Mouse (Mus musculus): Measurements from ENCODE around the gene Sost. TPM values are rescaled to one million over a fixed set of nuclear protein-coding genes. Genes with fewer than 3 reads are reported as not detected.

The Sost gene
- polyA plus RNA-seq, 1 experiment: not detected

DNA sequence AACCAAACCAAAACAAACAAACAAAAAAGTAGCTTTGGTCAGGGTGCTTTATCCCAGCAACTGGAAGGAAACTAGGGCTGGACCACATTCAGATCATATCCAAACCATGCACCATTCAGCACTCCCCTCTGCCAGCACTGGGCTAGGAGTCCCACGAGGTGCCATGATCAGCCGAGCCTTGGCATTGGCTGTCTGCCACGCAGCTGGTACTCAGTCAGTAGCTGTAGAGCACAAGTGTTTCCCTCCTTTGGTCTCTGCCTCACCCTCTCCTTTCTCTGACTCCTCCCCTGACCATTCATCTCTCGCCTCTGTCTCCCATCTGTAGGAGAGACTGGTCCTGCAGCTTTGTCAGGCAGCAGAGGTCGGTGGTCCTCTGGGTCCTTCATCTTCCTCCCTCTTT, 9.3 kb downstream of the Sost start:
- 38% methylated on average over 5 of the region's 5 CpGs for WGBS
- no peak for DNase-seq (ENCODE audit: low read depth, low spot score)

GRCm38 (mm10) chr11:101953441-101953840, 13.4 kb downstream of the Sost start:
- WGBS: 42% methylated on average over 4 of the region's 4 CpGs
- DNase-seq (ENCODE audit: low read depth, low spot score): no peak

GRCm38 (mm10) chr11:101952541-101953341, 14.1 kb downstream of the Sost start:
- DNase-seq (ENCODE audit: low read depth, low spot score): no peak
- WGBS: 34% methylated on average over 24 of the region's 24 CpGs

DNA sequence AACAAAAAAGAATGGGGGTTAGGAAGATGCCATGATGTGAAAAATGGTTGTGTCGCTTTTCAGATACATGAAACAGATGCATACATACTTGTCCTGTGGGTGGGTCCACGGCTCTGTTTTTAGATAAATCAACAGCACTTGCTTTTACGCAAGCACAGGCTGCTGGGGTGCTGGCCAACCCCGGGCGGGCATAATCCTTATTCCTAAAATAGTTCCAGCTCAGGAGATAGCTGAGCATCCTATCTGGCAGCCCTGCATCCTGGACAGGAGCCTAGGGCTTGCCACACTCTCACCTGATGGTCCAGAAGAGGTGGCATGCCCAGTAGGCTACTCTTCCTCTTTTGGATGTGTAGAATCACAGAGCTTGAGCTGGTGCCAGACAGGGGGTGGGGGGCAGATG, 16.8 kb downstream of the Sost start:
- WGBS: 75% methylated on average over 5 of the region's 5 CpGs

GRCm38 (mm10) chr11:101946525-101946924, 20.3 kb downstream of the Sost start:
- no peak for DNase-seq (ENCODE audit: low read depth, low spot score)
- 45% methylated on average over 5 of the region's 5 CpGs for WGBS

More for the DNA sequence above, 16.8 kb downstream of the Sost start:
- no peak for DNase-seq (ENCODE audit: low read depth, low spot score)

DNA sequence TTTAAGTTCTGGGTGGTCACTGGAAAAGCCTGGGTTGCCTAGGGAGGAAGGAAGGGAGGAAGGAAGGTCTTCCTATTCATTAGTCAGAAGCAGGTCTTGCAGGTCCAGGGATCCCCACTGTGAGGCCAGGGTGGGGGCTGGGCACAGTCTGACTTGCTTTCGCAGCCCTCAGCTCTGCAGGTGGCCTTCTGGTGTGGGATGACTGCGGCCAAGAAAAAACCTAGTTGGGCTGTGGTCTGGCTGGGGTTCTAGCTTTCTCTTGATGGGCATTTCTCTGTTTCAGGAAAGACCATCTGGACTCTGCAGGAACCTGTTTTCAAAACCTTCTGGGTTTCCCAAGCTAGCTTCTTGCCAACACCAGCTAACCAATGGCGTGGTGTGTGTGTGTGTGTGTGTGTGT, 23.8 kb downstream of the Sost start:
- 61% methylated on average over 3 of the region's 3 CpGs for WGBS
- no peak for DNase-seq (ENCODE audit: low read depth, low spot score)

- WGBS: 2% methylated on average over 32 of the region's 32 CpGs
- no peak for DNase-seq (ENCODE audit: low read depth, low spot score)
Measured at GRCm38 (mm10) chr11:101937108-101937507, 29.7 kb downstream of the Sost start.

GRCm38 (mm10) chr11:101936421-101936820, 30.4 kb downstream of the Sost start:
- WGBS: 37% methylated on average over 7 of the region's 7 CpGs
- DNase-seq (ENCODE audit: low read depth, low spot score): peak; percentile 14

DNA sequence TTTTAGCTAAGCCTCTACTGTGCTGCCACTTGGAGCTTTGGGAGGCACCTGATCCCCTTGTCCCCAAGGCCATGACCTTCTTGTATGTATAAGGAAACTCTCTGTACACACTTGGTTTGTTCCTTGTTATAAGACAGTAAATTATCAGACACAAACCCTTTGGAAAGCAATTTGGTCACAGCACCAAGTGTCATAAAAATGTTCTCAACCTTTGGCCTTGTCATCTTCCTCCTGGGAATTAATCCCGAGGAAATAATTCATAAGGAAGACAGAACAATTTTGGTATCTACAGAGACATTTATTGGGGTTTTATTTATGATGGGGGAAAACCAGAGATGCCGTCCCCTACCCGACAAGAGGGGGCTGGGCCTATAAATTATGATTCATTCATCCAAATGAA, 31.1 kb downstream of the Sost start:
- DNase-seq (ENCODE audit: low read depth, low spot score): no peak
- WGBS: 44% methylated on average over 3 of the region's 3 CpGs

GRCm38 (mm10) chr11:101931978-101932377, 34.8 kb downstream of the Sost start:
- no peak for DNase-seq (ENCODE audit: low read depth, low spot score)
- WGBS: 71% methylated on average over 4 of the region's 4 CpGs

DNA sequence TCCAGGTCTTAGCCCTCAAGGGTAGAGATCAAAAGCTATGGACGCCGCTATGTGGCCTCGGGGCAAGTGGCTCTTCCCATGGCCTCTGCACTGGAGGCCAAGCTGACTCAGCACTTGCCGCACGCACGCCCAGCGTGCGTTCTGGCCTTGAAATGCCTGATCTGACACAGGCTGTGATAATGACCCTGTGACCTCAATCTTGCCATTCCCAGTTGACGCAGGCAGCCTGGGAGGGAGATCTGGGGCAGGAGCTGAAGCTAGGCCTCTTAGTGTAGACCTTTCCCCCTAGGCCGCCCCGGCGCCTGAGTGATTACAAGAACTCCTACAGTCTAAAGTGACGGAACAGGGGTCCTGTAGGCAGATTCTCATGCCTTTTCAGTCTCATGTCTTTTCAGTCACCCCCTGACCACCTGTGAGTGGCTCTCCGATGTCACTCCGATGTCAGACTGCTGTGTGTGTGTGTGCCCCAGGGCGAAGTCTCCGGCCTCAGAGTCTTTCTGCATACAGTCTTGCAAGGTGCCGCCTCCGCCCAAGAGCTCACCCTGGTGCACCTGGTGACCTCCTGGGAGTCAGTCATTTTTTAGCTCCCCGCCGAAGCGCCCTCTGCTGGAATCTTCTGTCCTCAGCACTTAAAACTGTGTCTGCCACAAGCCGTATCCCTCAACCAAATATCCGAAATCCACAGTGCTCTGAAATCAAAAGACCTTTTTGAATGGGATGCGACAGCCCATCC, 38.6 kb downstream of the Sost start:
- WGBS: 52% methylated on average over 25 of the region's 25 CpGs

GRCm38 (mm10) chr11:101926951-101927589, 39.7 kb downstream of the Sost start:
- WGBS: 85% methylated on average over 10 of the region's 10 CpGs
- no peak for DNase-seq (ENCODE audit: low read depth, low spot score)

More for the DNA sequence above, 38.6 kb downstream of the Sost start:
- DNase-seq (ENCODE audit: low read depth, low spot score): peak; percentile 33

- no peak for DNase-seq (ENCODE audit: low read depth, low spot score)
- 73% methylated on average over 6 of the region's 6 CpGs for WGBS
Measured at GRCm38 (mm10) chr11:101925636-101926035, 41.2 kb downstream of the Sost start.

- DNase-seq (ENCODE audit: low read depth, low spot score): no peak
- 66% methylated on average over 19 of the region's 19 CpGs for WGBS
Measured at GRCm38 (mm10) chr11:101924441-101924976, 42.3 kb downstream of the Sost start.

DNA sequence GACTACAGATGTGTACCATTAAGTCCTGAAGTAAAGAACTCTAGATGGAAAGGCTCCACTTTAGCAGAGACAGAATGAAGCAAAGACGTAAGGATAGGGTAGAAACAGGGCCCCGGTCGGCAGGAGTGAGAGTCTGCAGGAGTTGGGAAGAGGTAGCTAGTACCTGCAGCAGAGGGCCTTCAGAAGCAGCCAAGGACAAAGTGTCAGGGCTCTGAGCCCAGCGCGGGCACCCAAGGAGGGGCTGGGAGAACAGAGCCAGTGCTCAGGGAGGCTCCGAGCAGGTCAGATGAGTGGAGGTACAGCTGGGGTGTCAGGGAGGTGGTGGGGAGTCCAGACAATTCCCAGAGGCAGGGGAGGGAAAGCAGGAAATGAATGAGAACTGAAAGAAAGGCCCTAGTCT, 42.8 kb downstream of the Sost start:
- 93% methylated on average over 6 of the region's 6 CpGs for whole genome bisulfite sequencing

GRCm38 (mm10) chr11:101921361-101921952, 45.4 kb downstream of the Sost start:
- no peak for DNase-seq (ENCODE audit: low read depth, low spot score)
- WGBS: 58% methylated on average over 12 of the region's 12 CpGs

More for the DNA sequence above, 42.8 kb downstream of the Sost start:
- DNase-seq (ENCODE audit: low read depth, low spot score): no peak

GRCm38 (mm10) chr11:101919660-101920059, 47.2 kb downstream of the Sost start:
- DNase-seq (ENCODE audit: low read depth, low spot score): peak; percentile 54
- WGBS: 3% methylated on average over 6 of the region's 6 CpGs

- 78% methylated on average over 3 of the region's 3 CpGs for WGBS
- DNase-seq (ENCODE audit: low read depth, low spot score): no peak
Measured at GRCm38 (mm10) chr11:101918609-101919008, 48.2 kb downstream of the Sost start.

DNA sequence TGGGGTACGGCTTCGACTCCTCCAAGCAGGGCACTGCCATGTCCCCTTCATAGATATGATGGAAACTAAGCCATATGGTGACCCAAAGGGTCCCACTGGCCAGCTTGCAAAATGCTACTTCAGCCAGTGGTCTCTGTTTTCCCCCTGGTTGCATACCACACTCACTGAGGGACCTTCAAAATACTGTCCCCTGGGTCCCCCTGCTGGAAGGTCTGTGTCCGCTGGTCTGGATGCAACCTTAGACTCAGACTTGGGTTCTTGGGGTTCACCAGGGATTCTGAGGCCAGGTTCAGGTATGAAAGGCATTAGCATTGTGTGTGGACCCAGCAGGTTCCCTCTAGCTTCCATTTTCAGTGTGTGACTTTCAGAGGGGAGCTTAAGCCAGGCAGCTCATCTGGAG, 50.0 kb downstream of the Sost start:
- 66% methylated on average over 3 of the region's 3 CpGs for WGBS
- no peak for DNase-seq (ENCODE audit: low read depth, low spot score)

GRCm38 (mm10) chr11:101913591-101913990, 53.2 kb downstream of the Sost start:
- 64% methylated on average over 8 of the region's 8 CpGs for WGBS
- no peak for DNase-seq (ENCODE audit: low read depth, low spot score)

All from large intestine, adult 2 months (tissue).